Mouse (Mus musculus): ENCODE results near the gene Tcea2.
A peak's percentile ranks its signal among the peaks of the same experiment; 100 is the strongest.

The Tcea2 gene

GRCm38 (mm10) chr2:181675454-181675853 lies 4.7 kb upstream of the Tcea2 start:
- peak; percentile 79 for DNase-seq (ENCODE audit: inconsistent ontology term)

- peak; percentile 27 for DNase-seq (ENCODE audit: inconsistent ontology term)
These were observed 3.7 kb upstream of the Tcea2 start for GRCm38 (mm10) chr2:181676424-181676823.

GRCm38 (mm10) chr2:181677096-181677754 lies 2.9 kb upstream of the Tcea2 start:
- DNase-seq (ENCODE audit: inconsistent ontology term), result peak; percentile 59

GRCm38 (mm10) chr2:181677755-181678098 lies 2.4 kb upstream of the Tcea2 start:
- DNase-seq (ENCODE audit: inconsistent ontology term), result no peak

- DNase-seq (ENCODE audit: inconsistent ontology term), result peak; percentile 73
These were observed 1.3 kb upstream of the Tcea2 start for GRCm38 (mm10) chr2:181678780-181679179.

- DNase-seq (ENCODE audit: inconsistent ontology term), result no peak
These were observed 607 bp downstream of the Tcea2 start for GRCm38 (mm10) chr2:181680716-181681117.

GRCm38 (mm10) chr2:181681978-181682377 lies 1.9 kb downstream of the Tcea2 start:
- DNase-seq (ENCODE audit: inconsistent ontology term), result no peak

GRCm38 (mm10) chr2:181683381-181683780 lies 3.3 kb downstream of the Tcea2 start:
- DNase-seq (ENCODE audit: inconsistent ontology term), result no peak

GRCm38 (mm10) chr2:181684713-181685112 lies 4.6 kb downstream of the Tcea2 start:
- DNase-seq (ENCODE audit: inconsistent ontology term), result no peak

- no peak for DNase-seq (ENCODE audit: inconsistent ontology term)
These were observed 5.6 kb downstream of the Tcea2 start for GRCm38 (mm10) chr2:181685686-181686085.

- DNase-seq (ENCODE audit: inconsistent ontology term), result no peak
These were observed 7.5 kb downstream of the Tcea2 start for GRCm38 (mm10) chr2:181687586-181687985.

- DNase-seq (ENCODE audit: inconsistent ontology term), result no peak
These were observed 9.5 kb downstream of the Tcea2 start for GRCm38 (mm10) chr2:181689466-181690160.

- DNase-seq (ENCODE audit: inconsistent ontology term), result no peak
These were observed 11.0 kb downstream of the Tcea2 start for GRCm38 (mm10) chr2:181691083-181691482.

- DNase-seq (ENCODE audit: inconsistent ontology term), result no peak
These were observed 11.5 kb downstream of the Tcea2 start for GRCm38 (mm10) chr2:181691571-181691970.

GRCm38 (mm10) chr2:181692304-181692703 lies 12.2 kb downstream of the Tcea2 start:
- DNase-seq (ENCODE audit: inconsistent ontology term), result no peak

GRCm38 (mm10) chr2:181693339-181694280 lies 13.5 kb downstream of the Tcea2 start, which contains the start of gene Rgs19:
Gene Rgs19 (minus strand): TSS chr2:181693977.
- peak; percentile 91 for DNase-seq (ENCODE audit: inconsistent ontology term)

- DNase-seq (ENCODE audit: inconsistent ontology term), result no peak
These were observed 14.5 kb downstream of the Tcea2 start for GRCm38 (mm10) chr2:181694581-181694980.

- no peak for DNase-seq (ENCODE audit: inconsistent ontology term)
These were observed 15.7 kb downstream of the Tcea2 start for GRCm38 (mm10) chr2:181695776-181696175.

GRCm38 (mm10) chr2:181696801-181697420 lies 16.8 kb downstream of the Tcea2 start:
- no peak for DNase-seq (ENCODE audit: inconsistent ontology term)

- DNase-seq (ENCODE audit: inconsistent ontology term), result no peak
These were observed 18.1 kb downstream of the Tcea2 start, which contains the start of gene Lkaaear1 for GRCm38 (mm10) chr2:181698241-181698640. Gene Lkaaear1 (minus strand): TSS chr2:181698442.

GRCm38 (mm10) chr2:181706668-181707067 lies 26.6 kb downstream of the Tcea2 start:
- peak; percentile 13 for DNase-seq (ENCODE audit: inconsistent ontology term)

GRCm38 (mm10) chr2:181713749-181714148 lies 33.6 kb downstream of the Tcea2 start:
- DNase-seq (ENCODE audit: inconsistent ontology term), result no peak

All from Muller cell, postnatal 12 days (primary cell).